Mouse (Mus musculus) forebrain, embryonic 10.5 days (tissue): Measurements from ENCODE around the gene Gm20821. TPM values are rescaled to one million over a fixed set of nuclear protein-coding genes. Genes with fewer than 3 reads are reported as not detected.
"Not testable (repeated sequence)": the region's sequence is repeated elsewhere in the genome, so short reads cannot be mapped to it uniquely, and the experiment has no call there.

Source experiments
- DNase-seq: peaks from one replicate; pipeline ENCODE4 v3.0.0-alpha.2; 2017; ENCODE audit warnings: low spot score; ENCODE audit errors: extremely low spot score
- H3K27ac ChIP-seq: fragments of 300-500 bp; sonication (generic); 2 replicates; pipeline ENCODE4 v1.5.1; 2016; ENCODE audit warnings: mild to moderate bottlenecking
- H3K27me3 ChIP-seq: fragments of 300-500 bp; sonication (generic); 2 replicates; pipeline ENCODE4 v1.6.1; 2016; ENCODE audit warnings: mild to moderate bottlenecking; ENCODE audit not compliant: poor library complexity, severe bottlenecking
- H3K36me3 ChIP-seq: fragments of 300-500 bp; sonication (generic); replicated peaks from 2 replicates; pipeline ENCODE4 v1.6.1; 2016; ENCODE audit warnings: mild to moderate bottlenecking, moderate library complexity
- H3K4me1 ChIP-seq: fragments of 300-500 bp; sonication (generic); 2 replicates; pipeline ENCODE4 v1.6.1; 2016
- H3K4me3 ChIP-seq: fragments of 300-500 bp; sonication (generic); 2 replicates; pipeline ENCODE4 v1.5.1; 2016; ENCODE audit warnings: mild to moderate bottlenecking, moderate library complexity
- H3K9me3 ChIP-seq: fragments of 300-500 bp; sonication (generic); 2 replicates; pipeline ENCODE4 v1.6.1; 2016; ENCODE audit warnings: mild to moderate bottlenecking, moderate library complexity
- WGBS: fragments of 180-500 bp; shearing (Covaris S2); methylation state at CpG from one replicate; pipeline ENCODE4 v1.1.7; 2016; 5-methylcytosine and 5-hydroxymethylcytosine counted together
- polyA plus RNA-seq: library from polyadenylated mRNA; unstranded; fragments of >200 nt; fragmentation: Nextera tagmentation; extraction: Ambion mirVana; gene quantifications from 2 replicates; pipeline ENCODE4 v1.2.1, GENCODE M21; 2016

The Gm20821 gene
- not detected in 2 replicates for polyA plus RNA-seq

- WGBS = 59% methylated on average over 2 of the region's 2 CpGs
These were observed at the start of gene Gm20821 for GRCm38 (mm10) chrY:9781504-9781903. Gene Gm20821 (plus strand): TSS chrY:9781804.

More at GRCm38 (mm10) chrY:9781504-9781903, at the start of gene Gm20821:
- not testable (repeated sequence) for H3K9me3 ChIP-seq, H3K4me1 ChIP-seq, H3K27ac ChIP-seq, H3K27me3 ChIP-seq, H3K4me3 ChIP-seq, DNase-seq, H3K36me3 ChIP-seq
